Mouse (Mus musculus): ENCODE measurements at regions not wholly inside any gene's neighbourhood (a gene's known extent, or its start where the extent isn't known, plus 50 kb on each side); places are given as distances from the start of the nearest gene placed in this dataset.

- Histone ChIP-seq H3K36me3 (replicated peaks) (no peaks in the 10 kb centered on the region), H3K4me3 (no peak overlapping the region), H3K27ac (no peak overlapping the region), H3K9me3 (no peaks in the 10 kb centered on the region), H3K27me3 (ENCODE audit: poor library complexity, severe bottlenecking) (peaks cover 10% of the 10 kb centered on the region; the same call in 1 of the 2 replicates), H3K4me1 (peaks cover 29% of the 10 kb centered on the region)
- 83% methylated on average over 5 of the region's 5 CpGs for WGBS
- DNase-seq (ENCODE audit: extremely low spot score, low spot score) = no peak
Observed at GRCm38 (mm10) chr3:147445066-147445844, 593.1 kb downstream of the Ttll7 start.

- Histone ChIP-seq H3K4me3 (no peak overlapping the region), H3K4me1 (peaks cover 29% of the 10 kb centered on the region), H3K36me3 (replicated peaks) (no peaks in the 10 kb centered on the region), H3K27ac (no peak overlapping the region), H3K9me3 (no peaks in the 10 kb centered on the region), H3K27me3 (ENCODE audit: poor library complexity, severe bottlenecking) (peaks cover 10% of the 10 kb centered on the region; the same call in 1 of the 2 replicates)
- DNase-seq (ENCODE audit: extremely low spot score, low spot score) = no peak
- WGBS = 68% methylated on average over 8 of the region's 8 CpGs
Observed at GRCm38 (mm10) chr3:147445884-147446283, 593.7 kb downstream of the Ttll7 start.

- no peak for DNase-seq (ENCODE audit: extremely low spot score, low spot score)
- 82% methylated on average over 4 of the region's 4 CpGs for WGBS
- Histone ChIP-seq H3K4me3 (no peak overlapping the region), H3K9me3 (no peaks in the 10 kb centered on the region), H3K4me1 (no peaks in the 10 kb centered on the region), H3K27ac (no peak overlapping the region), H3K36me3 (replicated peaks) (no peaks in the 10 kb centered on the region), H3K27me3 (ENCODE audit: poor library complexity, severe bottlenecking) (no peaks in the 10 kb centered on the region)
Observed at GRCm38 (mm10) chr3:147452176-147452575, 600.0 kb downstream of the Ttll7 start.

- no peaks in the 10 kb centered on the region for H3K36me3 ChIP-seq (replicated peaks)
- DNase-seq (ENCODE audit: extremely low spot score, low spot score) = no peak
- no peaks in the 10 kb centered on the region for H3K9me3 ChIP-seq
- WGBS = 85% methylated on average over 3 of the region's 3 CpGs
- H3K27ac ChIP-seq = no peak overlapping the region
- H3K4me1 ChIP-seq = peaks cover 13% of the 10 kb centered on the region
- no peak overlapping the region for H3K4me3 ChIP-seq
- H3K27me3 ChIP-seq (ENCODE audit: poor library complexity, severe bottlenecking) = no peaks in the 10 kb centered on the region
Observed at GRCm38 (mm10) chr3:147455383-147455782, 603.2 kb downstream of the Ttll7 start.

- H3K27ac ChIP-seq = no peak overlapping the region
- no peaks in the 10 kb centered on the region for H3K27me3 ChIP-seq (ENCODE audit: poor library complexity, severe bottlenecking)
- no peaks in the 10 kb centered on the region for H3K36me3 ChIP-seq (replicated peaks)
- no peak for DNase-seq (ENCODE audit: extremely low spot score, low spot score)
- no peak overlapping the region for H3K4me3 ChIP-seq
- peaks cover 13% of the 10 kb centered on the region for H3K4me1 ChIP-seq
- 80% methylated on average over 4 of the region's 4 CpGs for WGBS
- no peaks in the 10 kb centered on the region for H3K9me3 ChIP-seq
Observed at GRCm38 (mm10) chr3:147456294-147456693, 604.1 kb downstream of the Ttll7 start.

GRCm38 (mm10) chr3:147458115-147458514, 605.9 kb downstream of the Ttll7 start:
- Histone ChIP-seq H3K27me3 (ENCODE audit: poor library complexity, severe bottlenecking) (no peaks in the 10 kb centered on the region), H3K4me3 (no peak overlapping the region), H3K27ac (no peak overlapping the region), H3K36me3 (replicated peaks) (no peaks in the 10 kb centered on the region), H3K9me3 (no peaks in the 10 kb centered on the region), H3K4me1 (peaks cover 13% of the 10 kb centered on the region)
- WGBS = 39% methylated on average over 4 of the region's 4 CpGs
- DNase-seq (ENCODE audit: extremely low spot score, low spot score) = no peak

GRCm38 (mm10) chr3:147479890-147480289, 627.7 kb downstream of the Ttll7 start:
- H3K9me3 ChIP-seq = no peaks in the 10 kb centered on the region
- H3K36me3 ChIP-seq (replicated peaks) = no peaks in the 10 kb centered on the region
- no peak overlapping the region for H3K27ac ChIP-seq
- H3K4me3 ChIP-seq = no peak overlapping the region
- no peaks in the 10 kb centered on the region for H3K4me1 ChIP-seq
- 83% methylated on average over 1 of the region's 1 CpGs for WGBS
- DNase-seq (ENCODE audit: extremely low spot score, low spot score) = no peak
- no peaks in the 10 kb centered on the region for H3K27me3 ChIP-seq (ENCODE audit: poor library complexity, severe bottlenecking)

All from forebrain, embryonic 10.5 days (tissue).